Mouse (Mus musculus) CH12.LX (cell line): Measurements from ENCODE around the gene Cabp1.

Source experiments
- CTCF ChIP-seq, 2 experiments: IDR thresholded peaks in 1 of 2; conservative IDR thresholded peaks in 1 of 2; 2 replicates each; pipeline ENCODE4 v1.5.1; 2011 to 2012; ENCODE audit warnings: low read depth in 2 of 2, low read length in 2 of 2, improper control_type of control experiment in 1 of 2, inconsistent platforms in 1 of 2, mild to moderate bottlenecking in 1 of 2, moderate library complexity in 1 of 2
- HCFC1 ChIP-seq: IDR thresholded peaks from 2 replicates; pipeline ENCODE4 v1.6.1; 2012; ENCODE audit warnings: low read depth, mild to moderate bottlenecking, inconsistent platforms, low read length, improper control_type of control experiment
- MAFK ChIP-seq: IDR thresholded peaks from 2 replicates; pipeline ENCODE4 v1.6.1; 2011; ENCODE audit warnings: low read length, improper control_type of control experiment; ENCODE audit not compliant: insufficient replicate concordance
- NRF1 ChIP-seq: IDR thresholded peaks from 2 replicates; pipeline ENCODE4 v1.6.1; 2014; ENCODE audit warnings: low read depth, mild to moderate bottlenecking, inconsistent platforms, low read length, improper control_type of control experiment, moderate library complexity
- SIN3A ChIP-seq: IDR thresholded peaks from 2 replicates; pipeline ENCODE4 v1.6.1; 2012; ENCODE audit warnings: low read length, improper control_type of control experiment, inconsistent platforms
- SMC3 ChIP-seq: IDR thresholded peaks from 2 replicates; pipeline ENCODE4 v1.6.1; 2011; ENCODE audit warnings: low read depth, low read length, improper control_type of control experiment
- UBTF ChIP-seq: IDR thresholded peaks from 2 replicates; pipeline ENCODE4 v1.6.1; 2012; ENCODE audit warnings: low read depth, mild to moderate bottlenecking, inconsistent platforms, low read length, improper control_type of control experiment, moderate library complexity
- ZNF384 ChIP-seq: IDR thresholded peaks from 2 replicates; pipeline ENCODE4 v1.6.1; 2012; ENCODE audit warnings: low read depth, low read length, improper control_type of control experiment, inconsistent platforms

DNA sequence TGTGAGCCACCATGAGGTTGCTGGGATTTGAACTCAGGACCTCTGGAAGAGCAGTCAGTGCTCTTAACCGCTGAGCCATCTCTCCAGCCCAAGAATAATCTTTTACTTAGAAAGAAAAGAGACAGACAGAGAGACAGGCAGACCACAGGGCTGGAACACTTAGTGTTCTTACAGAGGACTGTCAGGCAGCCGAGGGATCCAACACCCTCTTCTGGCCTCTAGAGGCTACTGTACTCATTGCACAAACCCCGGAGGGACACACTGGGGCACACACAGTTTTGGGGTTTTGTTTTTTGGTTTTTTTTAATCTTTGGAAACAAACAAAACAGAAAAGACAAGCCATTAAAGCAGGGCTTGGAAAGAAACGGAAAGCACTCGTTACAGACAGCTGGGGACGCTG, 64.9 kb downstream of the Cabp1 start:
- no peak for TF ChIP-seq ZNF384
- TF ChIP-seq MAFK, result no peak
- TF ChIP-seq NRF1, result no peak
- TF ChIP-seq SMC3, result no peak
- TF ChIP-seq HCFC1, result no peak
- TF ChIP-seq CTCF (conservative IDR thresholded peaks at IDR 0.05 in 1 of 2, IDR thresholded peaks at IDR 0.05 in 1 of 2; ENCODE audit: low read depth in 2 of 2, low read length in 2 of 2), result peak in 1 of 2 experiments; percentile 28; a peak in 2 of 4 replicates
- TF ChIP-seq SIN3A, result no peak
- no peak for TF ChIP-seq UBTF
